Mouse (Mus musculus) kidney, postnatal 0 days (tissue): ENCODE measurements around the gene Abcg1. TPM values are rescaled to one million over a fixed set of nuclear protein-coding genes. Genes with fewer than 3 reads are reported as not detected.

Experiments
- ATAC-seq: fragments of 200-750 bp; cut with Nextera tagmentation; replicated peaks from 2 replicates; pipeline ENCODE4 v1.8.0; 2017; ENCODE audit warnings: low read depth, moderate number of reproducible peaks, moderate TSS enrichment, moderate library complexity; ENCODE audit not compliant: low FRiP score
- DNase-seq: peaks from one replicate; pipeline ENCODE4 v3.0.0-alpha.2; 2016; ENCODE audit warnings: low spot score
- H3K27ac ChIP-seq: fragments of 300-500 bp; sonication (generic); 2 replicates; pipeline ENCODE4 v1.5.1; 2014; ENCODE audit warnings: mild to moderate bottlenecking
- H3K27me3 ChIP-seq: fragments of 300-500 bp; sonication (generic); 2 replicates; pipeline ENCODE4 v1.6.1; 2014; ENCODE audit warnings: low read length, mixed read lengths; ENCODE audit not compliant: insufficient read depth
- H3K36me3 ChIP-seq: fragments of 300-500 bp; sonication (generic); 2 replicates; pipeline ENCODE4 v1.6.1; 2014; ENCODE audit warnings: low read length, mixed read lengths; ENCODE audit not compliant: insufficient read depth
- H3K4me1 ChIP-seq: fragments of 300-500 bp; sonication (generic); replicated peaks from 2 replicates; pipeline ENCODE4 v1.6.1; 2014; ENCODE audit warnings: antibody characterized with exemption, low read length, mixed read lengths; ENCODE audit not compliant: insufficient read depth
- H3K4me2 ChIP-seq: fragments of 300-500 bp; sonication (generic); 2 replicates; pipeline ENCODE4 v1.6.1; 2014; ENCODE audit warnings: mild to moderate bottlenecking, low read length, moderate library complexity, mixed read lengths
- H3K4me3 ChIP-seq: fragments of 300-500 bp; sonication (generic); replicated peaks from 2 replicates; pipeline ENCODE4 v1.5.1; 2014; ENCODE audit warnings: low read depth, low read length
- H3K9ac ChIP-seq: fragments of 300-500 bp; sonication (generic); 2 replicates; pipeline ENCODE4 v1.6.1; 2014; ENCODE audit warnings: low read depth, low read length
- H3K9me3 ChIP-seq: fragments of 300-500 bp; sonication (generic); replicated peaks from 2 replicates; pipeline ENCODE4 v1.6.1; 2016; ENCODE audit warnings: low read length, inconsistent platforms, mixed read lengths
- CTCF ChIP-seq: IDR thresholded peaks from 2 replicates; pipeline ENCODE4 v1.5.1; 2016; ENCODE audit warnings: antibody characterized with exemption, low read depth, mild to moderate bottlenecking, moderate library complexity
- WGBS: fragments of 180-500 bp; shearing (Covaris S2); extraction: QIAGEN DNeasy Blood & Tissue Kit; methylation state at CpG from one replicate; pipeline ENCODE4 v1.1.7; 2014; 5-methylcytosine and 5-hydroxymethylcytosine counted together
- polyA plus RNA-seq: library from polyadenylated mRNA; unstranded; fragments of >200 nt; fragmentation: Nextera tagmentation; extraction: Ambion mirVana; gene quantifications from 2 replicates; pipeline ENCODE4 v1.2.1, GENCODE M21; 2015

Gene Abcg1
- polyA plus RNA-seq, 1 experiment from 2014 or later, result 8.8 TPM

- peak; percentile 66; the same call in 1 of the 2 replicates for ATAC-seq
- TF ChIP-seq CTCF, result peak; percentile 90
Measured at GRCm38 (mm10) chr17:31119429-31119828, 62.0 kb downstream of the Abcg1 start.

GRCm38 (mm10) chr17:31121975-31122374 lies 64.5 kb downstream of the Abcg1 start:
- ATAC-seq (no peak), DNase-seq (peak; percentile 57)
- H3K4me2 ChIP-seq, result no peak overlapping the region
- peak; percentile 87 for TF ChIP-seq CTCF
- no peaks in the 10 kb centered on the region for H3K4me1 ChIP-seq
- H3K9ac ChIP-seq, result no peak overlapping the region
- 10% methylated on average over 8 of the region's 8 CpGs for WGBS
- no peak overlapping the region for H3K27ac ChIP-seq
- H3K9me3 ChIP-seq, result no peaks in the 10 kb centered on the region
- no peak overlapping the region for H3K4me3 ChIP-seq
- no peaks in the 10 kb centered on the region for H3K27me3 ChIP-seq
- H3K36me3 ChIP-seq, result no peaks in the 10 kb centered on the region

More at GRCm38 (mm10) chr17:31119429-31119828, 62.0 kb downstream of the Abcg1 start:
- peak; percentile 81 for DNase-seq
- H3K27ac ChIP-seq, result no peak overlapping the region
- no peak overlapping the region for H3K4me3 ChIP-seq
- 7% methylated on average over 7 of the region's 7 CpGs for WGBS
- H3K36me3 ChIP-seq, result no peaks in the 10 kb centered on the region
- no peaks in the 10 kb centered on the region for H3K9me3 ChIP-seq
- H3K4me2 ChIP-seq, result no peak overlapping the region
- H3K9ac ChIP-seq, result no peak overlapping the region
- H3K27me3 ChIP-seq, result no peaks in the 10 kb centered on the region
- no peaks in the 10 kb centered on the region for H3K4me1 ChIP-seq

- ATAC-seq, result no peak
Measured at GRCm38 (mm10) chr17:31125548-31126266, 68.2 kb downstream of the Abcg1 start.

GRCm38 (mm10) chr17:31128708-31129318 lies 71.3 kb downstream of the Abcg1 start:
- no peaks in the 10 kb centered on the region for H3K4me1 ChIP-seq
- no peak overlapping the region for H3K27ac ChIP-seq
- ATAC-seq (no peak), DNase-seq (no peak)
- no peaks in the 10 kb centered on the region for H3K27me3 ChIP-seq
- no peak overlapping the region for H3K9ac ChIP-seq
- no peak for TF ChIP-seq CTCF
- no peak overlapping the region for H3K4me3 ChIP-seq
- H3K9me3 ChIP-seq, result no peaks in the 10 kb centered on the region
- no peak overlapping the region for H3K4me2 ChIP-seq
- WGBS, result 84% methylated on average over 9 of the region's 9 CpGs
- H3K36me3 ChIP-seq, result no peaks in the 10 kb centered on the region

More at GRCm38 (mm10) chr17:31125548-31126266, 68.2 kb downstream of the Abcg1 start:
- 34% methylated on average over 9 of the region's 9 CpGs for WGBS
- Histone ChIP-seq H3K27ac (no peak overlapping the region), H3K9me3 (no peaks in the 10 kb centered on the region), H3K36me3 (no peaks in the 10 kb centered on the region), H3K27me3 (no peaks in the 10 kb centered on the region), H3K9ac (no peak overlapping the region), H3K4me3 (no peak overlapping the region), H3K4me2 (no peak overlapping the region), H3K4me1 (no peaks in the 10 kb centered on the region)
- DNase-seq, result no peak
- no peak for TF ChIP-seq CTCF

- no peak within 1 kb of the TSS for H3K27ac ChIP-seq
- no peak within 1 kb of the TSS for H3K4me2 ChIP-seq
- H3K27me3 ChIP-seq, result no peaks in the 10 kb centered on the region
- DNase-seq (no peak), ATAC-seq (no peak)
- no peaks in the 10 kb centered on the region for H3K36me3 ChIP-seq
- TF ChIP-seq CTCF, result no peak
- no peak within 1 kb of the TSS for H3K9ac ChIP-seq
- WGBS, result 11% methylated on average over 2 of the region's 2 CpGs
- no peak within 1 kb of the TSS for H3K4me3 ChIP-seq
- no peaks in the 10 kb centered on the region for H3K4me1 ChIP-seq
- no peaks in the 10 kb centered on the region for H3K9me3 ChIP-seq
Measured at GRCm38 (mm10) chr17:31129452-31129851, 72.0 kb downstream of the Abcg1 start, which contains the start of gene Tff3. Gene Tff3 (minus strand): TSS chr17:31129646.

DNA sequence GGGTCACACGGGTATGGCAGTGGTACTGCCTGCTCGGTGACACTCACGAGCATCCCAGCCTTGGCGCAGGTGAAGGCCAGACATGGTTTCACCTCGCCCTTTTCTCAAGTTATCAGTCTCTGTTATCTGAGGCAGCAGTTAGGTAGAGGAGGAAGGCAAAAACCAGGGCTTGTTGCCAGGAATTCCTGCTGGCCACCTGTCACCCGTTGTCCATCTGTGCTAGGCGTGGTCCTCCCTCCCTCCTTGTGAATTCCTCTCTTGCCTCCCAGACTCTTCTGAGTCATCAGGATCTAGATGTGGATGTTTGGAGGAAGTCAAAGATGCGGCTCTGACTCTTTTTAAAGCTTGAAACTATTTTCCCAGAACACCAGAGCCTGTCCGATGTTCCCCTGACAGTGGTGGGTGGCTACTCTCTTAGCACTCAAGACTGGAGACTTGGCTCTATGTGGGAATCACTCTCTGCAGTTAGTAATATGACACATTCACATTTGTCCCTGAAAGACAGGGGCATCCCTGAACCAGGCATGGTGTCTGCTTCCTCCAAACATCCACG lies 73.9 kb downstream of the Abcg1 start:
- Histone ChIP-seq H3K4me2 (no peak overlapping the region), H3K9ac (no peak overlapping the region), H3K36me3 (no peaks in the 10 kb centered on the region), H3K4me3 (no peak overlapping the region), H3K27me3 (no peaks in the 10 kb centered on the region), H3K9me3 (no peaks in the 10 kb centered on the region), H3K4me1 (no peaks in the 10 kb centered on the region), H3K27ac (no peak overlapping the region)
- DNase-seq (no peak), ATAC-seq (no peak)
- no peak for TF ChIP-seq CTCF
- WGBS, result 75% methylated on average over 10 of the region's 10 CpGs
